Mouse (Mus musculus) stomach, embryonic 14.5 days (tissue): ENCODE results near the gene 2610528J11Rik. TPM values are rescaled to one million over a fixed set of nuclear protein-coding genes. Genes with fewer than 3 reads are reported as not detected.

Source experiments
- ATAC-seq: fragments of 200-750 bp; cut with Nextera tagmentation; 2 replicates; pipeline ENCODE4 v1.8.0; 2017; ENCODE audit warnings: low read depth, moderate TSS enrichment; ENCODE audit not compliant: insufficient number of reproducible peaks, insufficient read depth, low FRiP score
- H3K27ac ChIP-seq: fragments of 300-500 bp; sonication (generic); 2 replicates; pipeline ENCODE4 v1.5.1; 2014; ENCODE audit warnings: mild to moderate bottlenecking, low read length, moderate library complexity, mixed read lengths
- H3K27me3 ChIP-seq: fragments of 300-500 bp; sonication (generic); 2 replicates; pipeline ENCODE4 v1.6.1; 2014; ENCODE audit warnings: low read length, control low read depth, mixed read lengths; ENCODE audit not compliant: control insufficient read depth, insufficient read depth
- H3K36me3 ChIP-seq: fragments of 300-500 bp; sonication (generic); 2 replicates; pipeline ENCODE4 v1.6.1; 2014; ENCODE audit warnings: mild to moderate bottlenecking, control low read depth, low read length, moderate library complexity, mixed read lengths; ENCODE audit not compliant: control insufficient read depth, insufficient read depth
- H3K4me1 ChIP-seq: fragments of 300-500 bp; sonication (generic); 2 replicates; pipeline ENCODE4 v1.6.1; 2014; ENCODE audit warnings: low read length, control low read depth, mixed read lengths; ENCODE audit not compliant: control insufficient read depth, insufficient read depth
- H3K4me2 ChIP-seq: fragments of 300-500 bp; sonication (generic); replicated peaks from 2 replicates; pipeline ENCODE4 v1.6.1; 2014; ENCODE audit warnings: low read depth, low read length, control low read depth
- H3K4me3 ChIP-seq: fragments of 300-500 bp; sonication (generic); 2 replicates; pipeline ENCODE4 v1.5.1; 2014; ENCODE audit warnings: low read depth, low read length, control low read depth
- H3K9ac ChIP-seq: fragments of 300-500 bp; sonication (generic); replicated peaks from 2 replicates; pipeline ENCODE4 v1.6.1; 2014; ENCODE audit warnings: low read depth, mild to moderate bottlenecking, control low read depth, low read length, moderate library complexity, mixed read lengths
- H3K9me3 ChIP-seq: fragments of 300-500 bp; sonication (generic); 2 replicates; pipeline ENCODE4 v1.6.1; 2016; ENCODE audit warnings: low read depth, low read length, control low read depth; ENCODE audit not compliant: control insufficient read depth
- WGBS: fragments of 180-500 bp; shearing (Covaris S2); extraction: QIAGEN DNeasy Blood & Tissue Kit; methylation state at CpG from one replicate; pipeline ENCODE4 v1.1.7; 2014; 5-methylcytosine and 5-hydroxymethylcytosine counted together
- polyA plus RNA-seq: library from polyadenylated mRNA; unstranded; fragments of >200 nt; fragmentation: Nextera tagmentation; extraction: Ambion mirVana; gene quantifications from 2 replicates; pipeline ENCODE4 v1.2.1, GENCODE M21; 2014

The 2610528J11Rik gene
- polyA plus RNA-seq, 1 experiment from 2014 or later, result 17.9 TPM

DNA sequence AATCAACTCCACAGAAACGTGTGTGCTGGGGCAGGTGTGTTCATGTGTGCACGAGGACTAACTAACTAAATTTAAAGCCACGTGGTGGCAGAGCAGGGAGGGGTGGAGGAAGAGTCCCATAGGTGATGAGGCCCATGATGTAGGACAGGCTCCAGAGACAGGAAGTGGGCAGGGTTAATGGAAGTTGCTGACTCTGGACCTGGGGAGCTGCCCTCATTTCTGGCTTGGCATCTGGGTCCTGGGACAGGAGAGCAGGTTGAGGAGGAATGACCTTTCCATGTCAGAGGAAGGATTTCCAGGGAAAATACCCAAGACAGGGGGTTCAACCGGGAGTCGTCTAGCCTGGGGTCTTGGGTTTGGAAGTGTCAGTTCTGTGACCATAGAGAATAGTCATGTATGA lies 5.9 kb downstream of the 2610528J11Rik start:
- Histone ChIP-seq H3K9me3 (no peaks in the 10 kb centered on the region), H3K9ac (no peak overlapping the region), H3K4me2 (no peak overlapping the region), H3K36me3 (no peaks in the 10 kb centered on the region), H3K27me3 (no peaks in the 10 kb centered on the region), H3K4me1 (no peaks in the 10 kb centered on the region), H3K4me3 (no peak overlapping the region), H3K27ac (no peak overlapping the region)
- WGBS, result 76% methylated on average over 5 of the region's 5 CpGs
- ATAC-seq, result no peak

DNA sequence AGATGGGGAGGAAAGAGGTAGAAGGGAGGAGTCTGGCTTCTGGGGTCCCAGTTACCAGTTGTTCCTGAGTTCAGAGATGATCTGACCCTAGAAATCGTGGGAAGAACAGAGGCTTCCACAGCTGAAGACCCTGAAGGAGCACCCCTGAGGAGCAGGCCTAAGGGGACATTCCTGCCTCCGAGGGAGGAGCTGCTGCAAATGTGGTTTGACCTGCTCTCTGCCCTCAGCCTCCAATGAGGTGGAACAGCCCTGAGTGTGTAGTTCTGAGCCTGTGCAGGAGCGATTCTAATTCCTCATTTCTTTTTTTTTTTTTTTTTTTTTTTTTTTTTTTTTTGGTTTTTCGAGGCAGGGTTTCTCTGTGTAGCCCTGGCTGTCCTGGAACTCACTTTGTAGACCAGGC lies 6.4 kb downstream of the 2610528J11Rik start:
- no peaks in the 10 kb centered on the region for H3K9me3 ChIP-seq
- no peaks in the 10 kb centered on the region for H3K36me3 ChIP-seq
- no peak overlapping the region for H3K27ac ChIP-seq
- no peak for ATAC-seq
- no peaks in the 10 kb centered on the region for H3K27me3 ChIP-seq
- 61% methylated on average over 3 of the region's 4 CpGs for WGBS
- no peak overlapping the region for H3K4me2 ChIP-seq
- no peak overlapping the region for H3K4me3 ChIP-seq
- H3K9ac ChIP-seq, result no peak overlapping the region
- no peaks in the 10 kb centered on the region for H3K4me1 ChIP-seq

DNA sequence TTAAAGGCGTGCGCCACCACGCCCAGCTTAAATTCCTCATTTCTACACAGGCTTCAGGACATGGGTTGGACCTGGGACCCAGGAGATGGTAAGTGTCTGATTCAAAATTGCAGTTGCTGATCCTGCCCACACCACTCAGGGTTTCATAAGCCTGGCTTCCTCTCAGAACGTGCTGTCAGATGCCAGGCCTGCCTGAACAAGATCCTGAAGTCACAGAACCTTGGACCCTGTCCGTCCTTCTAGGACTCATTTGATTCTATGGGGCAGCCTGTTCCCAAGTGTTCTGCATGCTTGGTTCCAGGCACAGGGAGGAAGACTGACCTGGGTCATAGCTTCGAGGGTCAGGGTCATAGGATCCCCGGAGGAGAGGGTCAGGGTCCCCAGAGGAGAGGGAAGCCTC lies 6.8 kb downstream of the 2610528J11Rik start:
- no peak overlapping the region for H3K4me3 ChIP-seq
- H3K9ac ChIP-seq, result no peak overlapping the region
- H3K27me3 ChIP-seq, result no peaks in the 10 kb centered on the region
- H3K9me3 ChIP-seq, result no peaks in the 10 kb centered on the region
- H3K27ac ChIP-seq, result no peak overlapping the region
- ATAC-seq, result no peak
- no peaks in the 10 kb centered on the region for H3K4me1 ChIP-seq
- WGBS, result 84% methylated on average over 7 of the region's 7 CpGs
- no peaks in the 10 kb centered on the region for H3K36me3 ChIP-seq
- H3K4me2 ChIP-seq, result no peak overlapping the region

- no peaks in the 10 kb centered on the region for H3K9me3 ChIP-seq
- no peak overlapping the region for H3K27ac ChIP-seq
- no peak overlapping the region for H3K4me2 ChIP-seq
- 76% methylated on average over 6 of the region's 6 CpGs for WGBS
- H3K4me1 ChIP-seq, result no peaks in the 10 kb centered on the region
- H3K9ac ChIP-seq, result no peak overlapping the region
- H3K36me3 ChIP-seq, result no peaks in the 10 kb centered on the region
- no peak for ATAC-seq
- no peak overlapping the region for H3K4me3 ChIP-seq
- no peaks in the 10 kb centered on the region for H3K27me3 ChIP-seq
These were observed 8.8 kb downstream of the 2610528J11Rik start for GRCm38 (mm10) chr4:118535610-118536009.

DNA sequence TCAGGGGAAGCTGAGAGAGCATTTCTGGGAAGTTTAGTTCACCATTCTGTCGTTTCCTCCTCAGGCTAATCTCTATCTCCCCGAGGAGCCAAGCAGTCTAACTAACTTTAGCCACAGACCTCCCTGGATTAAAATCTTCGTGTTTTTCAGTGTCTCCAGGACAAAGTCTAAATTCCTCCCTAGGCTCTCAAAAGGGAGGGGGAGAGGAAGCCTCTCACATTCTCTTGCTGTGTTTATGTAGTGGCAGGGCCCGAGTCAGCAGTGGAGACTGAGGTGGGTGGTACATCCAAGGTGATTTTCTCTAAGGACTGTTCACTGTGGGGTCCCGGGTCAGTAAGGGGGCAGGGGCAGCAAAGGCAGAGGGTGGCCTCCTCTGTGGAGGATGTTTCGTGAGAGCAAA lies 11.0 kb downstream of the 2610528J11Rik start:
- H3K4me3 ChIP-seq, result no peak overlapping the region
- no peaks in the 10 kb centered on the region for H3K36me3 ChIP-seq
- H3K27ac ChIP-seq, result no peak overlapping the region
- ATAC-seq, result no peak
- H3K9ac ChIP-seq, result no peak overlapping the region
- no peak overlapping the region for H3K4me2 ChIP-seq
- H3K27me3 ChIP-seq, result no peaks in the 10 kb centered on the region
- no peaks in the 10 kb centered on the region for H3K4me1 ChIP-seq
- H3K9me3 ChIP-seq, result no peaks in the 10 kb centered on the region
- 28% methylated on average over 6 of the region's 6 CpGs for WGBS

GRCm38 (mm10) chr4:118539904-118540303 lies 13.1 kb downstream of the 2610528J11Rik start:
- no peak overlapping the region for H3K4me2 ChIP-seq
- no peak overlapping the region for H3K4me3 ChIP-seq
- no peak overlapping the region for H3K9ac ChIP-seq
- H3K4me1 ChIP-seq, result 0 out of 2 replicates have a peak, but pooled peaks cover 8% of the 10 kb centered on the region
- no peaks in the 10 kb centered on the region for H3K9me3 ChIP-seq
- no peak for ATAC-seq
- H3K36me3 ChIP-seq, result no peaks in the 10 kb centered on the region
- 33% methylated on average over 10 of the region's 10 CpGs for WGBS
- H3K27ac ChIP-seq, result no peak overlapping the region
- H3K27me3 ChIP-seq, result no peaks in the 10 kb centered on the region

DNA sequence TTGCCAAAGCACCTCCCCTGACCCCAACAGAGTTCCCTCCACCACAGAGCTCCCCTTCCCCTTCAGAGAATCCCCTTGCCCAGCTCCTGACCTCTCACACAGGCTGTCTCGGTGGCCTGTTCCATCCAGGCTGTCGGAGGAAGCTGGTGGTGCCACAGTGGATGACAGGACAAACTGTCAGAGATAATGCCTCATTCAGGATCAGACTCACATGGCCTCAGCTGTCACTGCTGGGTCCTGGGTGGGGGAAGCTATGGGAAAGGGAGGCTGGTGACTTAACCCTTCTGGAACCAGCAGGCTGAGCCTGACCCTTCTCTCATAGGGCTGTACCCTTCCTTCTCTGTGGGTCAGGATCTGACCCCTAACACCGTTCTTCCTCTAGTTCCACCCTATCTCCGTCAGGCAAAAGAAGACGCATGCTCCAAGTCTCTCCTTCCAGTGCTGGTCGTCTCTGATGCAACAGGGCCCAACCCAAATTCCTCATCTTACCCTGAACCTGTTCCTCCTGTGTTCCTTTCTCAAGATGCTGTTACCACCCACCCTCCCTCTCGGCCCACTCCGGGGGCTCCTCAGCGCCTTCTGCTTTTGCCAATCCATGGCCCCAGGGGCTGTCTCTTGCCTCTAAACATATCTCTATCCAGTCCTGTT lies 15.8 kb downstream of the 2610528J11Rik start:
- H3K27me3 ChIP-seq, result no peaks in the 10 kb centered on the region
- H3K4me3 ChIP-seq, result peak overlapping the region; percentile 27; the same call in 1 of the 2 replicates
- no peak for ATAC-seq
- H3K4me1 ChIP-seq, result 0 out of 2 replicates have a peak, but pooled peaks cover 8% of the 10 kb centered on the region
- H3K9ac ChIP-seq, result no peak overlapping the region
- no peaks in the 10 kb centered on the region for H3K9me3 ChIP-seq
- H3K36me3 ChIP-seq, result no peaks in the 10 kb centered on the region
- WGBS, result 52% methylated on average over 9 of the region's 9 CpGs
- peak overlapping the region; percentile 48 for H3K4me2 ChIP-seq
- peak overlapping the region; percentile 82; the same call in 1 of the 2 replicates for H3K27ac ChIP-seq

DNA sequence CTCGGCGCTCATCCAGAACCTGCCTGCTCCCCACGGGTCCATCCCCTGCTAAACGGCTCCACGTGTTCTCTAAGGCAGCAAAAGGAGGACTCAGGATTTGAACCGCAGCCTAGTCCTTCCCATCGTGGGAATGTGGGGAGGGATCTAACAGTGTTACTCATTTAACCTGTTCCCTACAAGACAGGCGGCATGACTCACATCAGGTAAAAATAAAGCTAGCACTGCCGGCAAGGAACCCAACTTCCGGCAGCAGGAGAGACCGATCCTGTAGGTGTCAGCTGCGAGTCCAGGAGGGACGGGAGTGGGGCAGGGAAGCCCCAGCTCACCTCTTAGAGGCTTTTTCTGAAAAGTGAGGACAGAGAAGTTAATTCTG lies 16.3 kb downstream of the 2610528J11Rik start:
- H3K4me2 ChIP-seq, result peak overlapping the region; percentile 48
- no peaks in the 10 kb centered on the region for H3K36me3 ChIP-seq
- 15% methylated on average over 13 of the region's 13 CpGs for WGBS
- H3K27me3 ChIP-seq, result no peaks in the 10 kb centered on the region
- 0 out of 2 replicates have a peak, but pooled peaks cover 8% of the 10 kb centered on the region for H3K4me1 ChIP-seq
- H3K9me3 ChIP-seq, result no peaks in the 10 kb centered on the region
- ATAC-seq, result peak; percentile 17; the same call in 1 of the 2 replicates
- peak overlapping the region; percentile 27 for H3K4me3 ChIP-seq
- H3K27ac ChIP-seq, result peak overlapping the region; percentile 82
- H3K9ac ChIP-seq, result no peak overlapping the region
